Mouse (Mus musculus) ES-E14 (cell line): ENCODE measurements around the gene Ccnj. TPM values are rescaled to one million over a fixed set of nuclear protein-coding genes. Genes with fewer than 3 reads are reported as not detected.

Experiments
- DNase-seq: peaks from one replicate; pipeline ENCODE4 v3.0.0-alpha.2; 2013; ENCODE audit warnings: low read depth, low spot score
- H3K27ac ChIP-seq: 2 replicates; pipeline ENCODE4 v1.5.1; 2012; ENCODE audit warnings: low read depth, mild to moderate bottlenecking, low read length, moderate library complexity, mixed read lengths; ENCODE audit not compliant: poor library complexity, insufficient read depth, severe bottlenecking
- H3K36me3 ChIP-seq: 2 replicates; pipeline ENCODE4 v1.6.1; 2012; ENCODE audit warnings: mild to moderate bottlenecking, low read length, moderate library complexity, mixed read lengths; ENCODE audit not compliant: control insufficient read depth, poor library complexity, insufficient read depth, severe bottlenecking
- H3K4me1 ChIP-seq, 2 experiments: fragments of 150-350 bp in 1 of 2; sonication (generic) in 1 of 2; 2 replicates each; pipeline ENCODE4 v1.6.1; 2012; ENCODE audit warnings: low read length in 2 of 2, mild to moderate bottlenecking in 1 of 2, mixed read lengths in 1 of 2; ENCODE audit not compliant: control insufficient read depth in 2 of 2, insufficient read depth in 2 of 2, poor library complexity in 1 of 2
- H3K4me3 ChIP-seq, 2 experiments: fragments of 150-350 bp in 1 of 2; sonication (generic) in 1 of 2; 2 replicates each; pipeline ENCODE4 v1.5.1; 2012; ENCODE audit warnings: low read length in 2 of 2, low read depth in 1 of 2, mild to moderate bottlenecking in 1 of 2, mixed read lengths in 1 of 2; ENCODE audit not compliant: insufficient read depth in 1 of 2, poor library complexity in 1 of 2, severe bottlenecking in 1 of 2
- H3K9ac ChIP-seq: 2 replicates; pipeline ENCODE4 v1.6.1; 2012; ENCODE audit warnings: low read depth, mild to moderate bottlenecking, low read length, mixed read lengths; ENCODE audit not compliant: poor library complexity, insufficient read depth, severe bottlenecking
- H3K9me3 ChIP-seq: fragments of 150-350 bp; sonication (generic); 2 replicates; pipeline ENCODE4 v1.6.1; 2012; ENCODE audit warnings: low read depth, mild to moderate bottlenecking, low read length; ENCODE audit not compliant: control insufficient read depth, insufficient read depth
- CHD2 ChIP-seq: IDR thresholded peaks from 2 replicates; pipeline ENCODE4 v1.6.1; 2014; ENCODE audit warnings: mild to moderate bottlenecking, low read depth, low read length, inconsistent platforms
- HCFC1 ChIP-seq: IDR thresholded peaks from 2 replicates; pipeline ENCODE4 v1.6.1; 2012; ENCODE audit warnings: low read length, inconsistent platforms, borderline replicate concordance; ENCODE audit not compliant: insufficient read depth
- MAFK ChIP-seq: IDR thresholded peaks from 2 replicates; pipeline ENCODE4 v1.6.1; 2014; ENCODE audit warnings: mild to moderate bottlenecking, low read depth, low read length, inconsistent platforms; ENCODE audit not compliant: insufficient read depth
- ZC3H11A ChIP-seq: IDR thresholded peaks from 2 replicates; pipeline ENCODE4 v1.6.1; 2012; ENCODE audit warnings: low read depth, mild to moderate bottlenecking, inconsistent platforms, low read length, borderline replicate concordance
- ZNF384 ChIP-seq: IDR thresholded peaks from 2 replicates; pipeline ENCODE4 v1.6.1; 2012; ENCODE audit warnings: low read depth, low read length, inconsistent platforms
- in situ Hi-C, 2 experiments: fragments of 600-800 bp; cut with MboI; formaldehyde crosslinking; loops; one replicate each; pipeline ENCODE4 v1.15.1; 2025; ENCODE audit warnings: low sequenced_read_pairs in 2 of 2, inconsistent platforms in 1 of 2; ENCODE audit not compliant: unreplicated experiment in 2 of 2
- total RNA-seq: library from RNA; depleted of rRNA; stranded (reverse); fragments of 300-350 nt; gene quantifications from 2 replicates; pipeline ENCODE4 v1.2.3, GENCODE M21; 2012

The Ccnj gene
- total RNA-seq, 1 experiment, result 6.7 TPM

DNA sequence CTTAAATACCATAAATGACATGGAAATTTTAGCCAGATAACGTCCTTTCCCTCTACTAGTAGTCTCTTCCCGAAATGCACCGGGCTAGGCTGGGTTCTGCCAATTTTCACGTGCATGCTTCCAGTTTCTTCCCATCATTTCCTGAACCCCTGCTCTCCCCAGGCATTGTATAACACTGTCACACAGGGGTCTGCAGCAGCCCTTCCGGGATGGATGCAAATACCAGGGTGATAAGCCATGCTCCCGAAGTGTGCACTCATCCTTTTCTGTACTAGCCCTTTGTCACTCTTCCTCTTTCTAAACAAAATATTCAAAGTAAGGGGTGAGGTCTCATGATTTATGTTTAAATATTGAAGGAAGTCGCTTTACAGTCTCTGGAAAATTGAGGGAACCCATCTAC is 881 bp upstream of the Ccnj start:
- Histone ChIP-seq H3K9me3 (no peaks in the 10 kb centered on the region), H3K27ac (no peak overlapping the region), H3K36me3 (no peaks in the 10 kb centered on the region), H3K4me3 (peak overlapping the region in 1 of 2 experiments; percentile 86; a peak in 2 of 4 replicates), H3K9ac (no peak overlapping the region), H3K4me1 (no peaks in the 10 kb centered on the region; a peak in 1 of 4 replicates)
- no peak for DNase-seq
- in situ Hi-C loops, result no loop called here
- no peak for TF ChIP-seq CHD2
- TF ChIP-seq MAFK, result no peak
- no peak for TF ChIP-seq ZNF384
- TF ChIP-seq HCFC1, result no peak
- TF ChIP-seq ZC3H11A, result no peak

DNA sequence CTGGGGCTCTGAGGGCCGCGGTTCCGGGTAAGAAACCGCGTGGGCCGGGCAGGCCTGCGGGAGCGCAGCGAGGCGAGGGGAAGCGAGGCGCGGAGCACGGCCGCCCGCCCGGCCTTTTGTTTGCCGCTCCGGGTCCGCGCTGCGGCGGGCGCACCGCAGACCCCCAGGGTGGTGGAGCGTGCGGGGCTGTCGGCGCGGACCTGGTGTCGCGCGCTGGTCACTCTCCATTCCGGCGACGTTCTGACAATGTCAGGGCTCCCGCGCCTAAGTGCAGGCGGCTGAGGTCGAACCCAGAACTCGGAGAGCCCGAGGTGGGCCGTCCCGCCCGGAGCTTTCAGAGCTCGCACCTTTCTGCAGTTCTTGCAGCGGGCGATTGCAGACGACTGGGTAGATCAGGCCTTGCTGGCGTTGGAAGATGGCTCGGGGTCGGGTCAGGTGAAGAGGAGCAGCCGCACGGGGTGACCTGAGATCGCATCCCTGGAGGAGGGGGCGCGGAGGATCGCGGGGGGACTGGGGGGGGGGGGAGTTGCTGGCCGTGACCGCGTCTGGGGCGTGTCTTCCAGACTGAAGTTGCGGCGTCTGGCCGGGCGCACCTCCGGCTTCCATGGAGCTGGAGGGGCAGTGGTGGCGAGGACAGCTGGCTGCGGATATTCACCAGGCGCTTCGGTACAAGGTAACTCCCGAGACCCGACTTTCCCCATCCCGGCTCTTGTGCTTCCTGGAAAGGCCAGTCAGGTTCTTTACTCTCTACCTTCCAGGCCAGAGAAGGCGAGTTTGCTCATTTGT is 530 bp downstream of the Ccnj start:
- Histone ChIP-seq H3K4me1 (no peaks in the 10 kb centered on the region; a peak in 1 of 4 replicates), H3K9me3 (no peaks in the 10 kb centered on the region), H3K27ac (no peak overlapping the region), H3K36me3 (no peaks in the 10 kb centered on the region), H3K9ac (peak overlapping the region; percentile 82), H3K4me3 (peak overlapping the region; percentile 82 to 86)
- peak; percentile 26 for DNase-seq
- TF ChIP-seq MAFK (no peak), CHD2 (no peak), ZC3H11A (no peak), HCFC1 (no peak), ZNF384 (no peak)
- in situ Hi-C loops, result no loop called here

DNA sequence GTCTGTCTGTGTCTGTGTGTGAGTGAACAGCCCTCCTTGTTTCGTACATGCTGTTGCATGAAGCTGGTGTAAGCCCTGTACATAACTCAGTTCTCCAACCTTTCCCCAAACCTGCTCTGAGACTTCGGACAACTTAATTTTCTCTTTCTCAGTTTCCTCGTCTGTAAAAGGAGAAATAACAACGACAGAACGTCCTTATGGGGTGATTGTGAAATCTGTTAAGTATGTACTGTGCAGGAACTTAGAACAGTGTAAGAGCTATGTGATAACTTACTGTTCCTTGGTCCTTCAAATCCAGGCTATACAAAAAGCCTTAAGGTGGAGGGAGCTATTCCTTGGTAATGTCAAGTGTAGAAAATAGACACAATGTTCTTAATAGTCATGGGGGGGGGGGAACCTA is 1.3 kb downstream of the Ccnj start:
- in situ Hi-C loops, result no loop called here
- DNase-seq, result no peak
- H3K9me3 ChIP-seq, result no peaks in the 10 kb centered on the region
- peaks cover 2% of the 10 kb centered on the region for H3K36me3 ChIP-seq
- peak overlapping the region; percentile 82 to 86 for H3K4me3 ChIP-seq
- H3K4me1 ChIP-seq, result no peaks in the 10 kb centered on the region; a peak in 1 of 4 replicates
- peak overlapping the region; percentile 60; the same call in 1 of the 2 replicates for H3K9ac ChIP-seq
- TF ChIP-seq ZC3H11A, result no peak
- no peak for TF ChIP-seq HCFC1
- TF ChIP-seq ZNF384, result no peak
- TF ChIP-seq MAFK, result no peak
- TF ChIP-seq CHD2, result no peak
- H3K27ac ChIP-seq, result no peak overlapping the region

DNA sequence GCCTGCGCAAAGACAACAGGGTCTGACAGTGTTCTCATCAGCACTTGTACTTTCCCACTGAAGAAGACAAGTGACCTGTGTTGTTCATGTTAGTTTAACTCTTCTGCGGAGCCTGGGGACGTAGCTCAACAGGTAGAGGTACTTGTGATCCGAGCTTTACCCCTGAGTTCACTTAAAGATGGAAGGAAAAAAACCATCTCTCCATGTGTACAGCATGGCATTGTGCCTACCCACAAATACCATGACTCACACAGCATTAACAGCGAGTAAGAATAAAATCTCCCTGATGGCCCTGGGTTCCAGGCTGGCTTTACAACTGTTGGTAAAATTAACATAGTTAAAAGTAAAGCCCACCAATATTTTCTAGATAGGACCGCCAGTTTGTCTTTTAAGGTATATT is 3.4 kb downstream of the Ccnj start:
- peaks cover 10% of the 10 kb centered on the region for H3K36me3 ChIP-seq
- TF ChIP-seq ZNF384 (no peak), HCFC1 (no peak)

DNA sequence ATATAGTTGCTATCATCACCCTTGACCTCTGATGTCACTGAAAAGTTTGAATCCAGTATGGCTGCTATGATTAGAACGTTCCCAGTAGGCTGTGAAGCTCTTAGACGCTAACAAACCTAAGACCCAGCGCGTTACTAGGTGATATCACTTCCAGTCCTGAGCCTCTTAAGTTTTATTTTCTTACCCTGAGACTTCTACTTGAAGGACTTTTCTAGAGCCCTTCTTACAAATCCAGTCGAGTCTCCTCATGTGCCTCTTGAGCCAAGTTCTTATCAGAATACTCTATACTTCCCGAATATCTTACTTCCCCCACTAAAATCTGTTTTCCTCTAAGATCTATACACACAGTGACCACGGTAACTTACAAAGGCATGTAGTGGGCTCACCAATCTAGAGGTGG is 7.1 kb downstream of the Ccnj start:
- Histone ChIP-seq H3K9me3 (no peaks in the 10 kb centered on the region), H3K27ac (no peak overlapping the region), H3K9ac (no peak overlapping the region), H3K36me3 (peaks cover 10% of the 10 kb centered on the region), H3K4me3 (no peak overlapping the region), H3K4me1 (0 out of 4 replicates have a peak, but pooled peaks cover 0 to 2% of the 10 kb centered on the region in 2 experiments)
- in situ Hi-C loops, result no loop called here
- no peak for TF ChIP-seq MAFK
- no peak for DNase-seq

More for the DNA sequence above, 3.4 kb downstream of the Ccnj start:
- no peak overlapping the region for H3K27ac ChIP-seq
- no peak for DNase-seq
- no peak overlapping the region for H3K4me3 ChIP-seq
- in situ Hi-C loops, result no loop called here
- H3K9ac ChIP-seq, result no peak overlapping the region
- no peaks in the 10 kb centered on the region for H3K9me3 ChIP-seq
- H3K4me1 ChIP-seq, result no peaks in the 10 kb centered on the region; a peak in 1 of 4 replicates
